ENCODE assay signal across 9 mouse cellular contexts in the genomic region with DNA sequence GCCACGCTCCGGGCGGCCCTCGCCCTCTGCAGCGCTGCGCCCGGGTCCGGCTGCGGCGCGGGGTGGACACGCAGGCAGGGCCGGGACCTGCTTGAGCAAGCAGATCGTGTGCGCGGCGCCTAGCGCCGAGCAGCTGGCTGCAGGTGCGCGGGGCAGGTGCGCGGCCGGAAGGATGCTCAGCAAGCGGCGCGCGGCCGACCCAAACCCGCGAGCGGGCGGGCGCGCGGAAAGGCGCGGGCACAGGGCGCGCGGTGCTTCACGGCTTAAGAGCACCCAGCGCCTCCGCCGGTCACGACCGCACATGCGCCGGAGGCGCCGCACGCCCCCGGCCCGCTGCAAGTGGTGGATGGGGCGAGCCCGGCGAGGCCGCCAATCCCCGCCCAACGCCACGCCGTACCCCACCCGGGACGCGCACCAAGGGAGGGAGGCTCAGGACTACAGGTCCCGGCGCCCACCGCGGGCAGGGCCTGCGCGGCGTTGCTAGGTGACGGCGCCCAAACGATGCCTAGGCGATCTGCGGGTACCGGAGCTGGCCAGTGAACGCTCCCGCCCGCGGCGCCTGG. TPM values are rescaled to one million over a fixed set of nuclear protein-coding genes. Genes with fewer than 3 reads are reported as not detected.
DNase-seq lines count a peak whose midpoint lies in the region; ATAC-seq and TF ChIP-seq lines count a peak whose summit lies in the region.
"Had no signal": no experiment of that assay in that cellular context is flagged by ENCODE, and none has a peak within 500 bp of the region (broad histone marks: within the 10 kb centered on the region; RNA-seq: fewer than 3 reads in every experiment).

A gene (minus strand): TSS at position 296 of the 563 bp plus-strand sequence.
A gene (plus strand): TSS at position 447 of the 563 bp plus-strand sequence.

- DNase-seq in CD4-positive helper T cell, adult 2 months (ENCODE audit: low read depth, low spot score): peak; percentile 60
- peak; percentile 77 to 78 for DNase-seq in heart, postnatal 14 days
- peak; percentile 94 for DNase-seq in layer of hippocampus, adult 11-12 months (ENCODE audit: low spot score)
- peak; percentile 59 for DNase-seq in thymus, adult 2 months

- ATAC-seq in forebrain, embryonic 13.5 days: peak; percentile 99
- ATAC-seq in liver, embryonic 16.5 days (ENCODE audit: low read depth): no peak
- ATAC-seq in neural tube, embryonic 15.5 days (ENCODE audit: low FRiP score): peak; percentile 99

- no peak for TF ChIP-seq POLR2A in thymus, adult 2 months (IDR thresholded peaks at IDR 0.05; ENCODE audit: control insufficient read depth, extremely low read depth, insufficient read depth, low read length, poor library complexity)

- no peaks in the 10 kb centered on the region for H3K36me3 ChIP-seq in forebrain, embryonic 13.5 days (ENCODE audit: poor library complexity, severe bottlenecking)
- H3K36me3 ChIP-seq in liver, embryonic 16.5 days (ENCODE audit: control insufficient read depth, insufficient read depth): no peaks in the 10 kb centered on the region
- no peaks in the 10 kb centered on the region for H3K36me3 ChIP-seq in neural tube, embryonic 15.5 days
- H3K36me3 ChIP-seq in thymus, adult 2 months (ENCODE audit: control insufficient read depth, insufficient read depth, low read length): no peaks in the 10 kb centered on the region
- H3K36me3 ChIP-seq: G1E had no signal

- H3K4me3 ChIP-seq in brown adipose tissue, adult 24 weeks (ENCODE audit: insufficient read depth, low read depth, low read length): peak within 1 kb of the TSS; percentile 61
- peak within 1 kb of the TSS; percentile 68 for H3K4me3 ChIP-seq in forebrain, embryonic 13.5 days
- H3K4me3 ChIP-seq in liver, embryonic 16.5 days (ENCODE audit: low read depth, low read length): peak within 1 kb of the TSS; percentile 51
- H3K4me3 ChIP-seq in neural tube, embryonic 15.5 days (replicated peaks): peak within 1 kb of the TSS; percentile 79
- H3K4me3 ChIP-seq in thymus, adult 2 months (ENCODE audit: control insufficient read depth, insufficient read depth, low read length): peak within 1 kb of the TSS; percentile 31

- peak within 1 kb of the TSS; percentile 90 for H3K4me2 ChIP-seq in forebrain, embryonic 13.5 days
- peak within 1 kb of the TSS; percentile 57 for H3K4me2 ChIP-seq in liver, embryonic 16.5 days (ENCODE audit: low read depth, low read length)
- peak within 1 kb of the TSS; percentile 76 for H3K4me2 ChIP-seq in neural tube, embryonic 15.5 days

- no peak within 1 kb of the TSS for H3K27ac ChIP-seq in brown adipose tissue, adult 24 weeks (replicated peaks; ENCODE audit: low read depth, low read length)
- H3K27ac ChIP-seq in forebrain, embryonic 13.5 days: no peak within 1 kb of the TSS
- H3K27ac ChIP-seq in liver, embryonic 16.5 days (ENCODE audit: low read length): no peak within 1 kb of the TSS
- H3K27ac ChIP-seq in neural tube, embryonic 15.5 days (replicated peaks): peak within 1 kb of the TSS; percentile 65
- H3K27ac ChIP-seq in thymus, adult 2 months (ENCODE audit: control insufficient read depth, insufficient read depth, low read length): no peak within 1 kb of the TSS

- peak within 1 kb of the TSS; percentile 64 for H3K9ac ChIP-seq in forebrain, embryonic 13.5 days
- no peak within 1 kb of the TSS for H3K9ac ChIP-seq in liver, embryonic 16.5 days (ENCODE audit: low read depth, low read length)
- H3K9ac ChIP-seq in neural tube, embryonic 15.5 days (replicated peaks): peak within 1 kb of the TSS; percentile 80

- intact Hi-C loops in heart, postnatal 14 days (cut with DNase I): no loop called here

- TF ChIP-seq CTCF in thymus, adult 2 months (IDR thresholded peaks at IDR 0.05; ENCODE audit: borderline replicate concordance, control insufficient read depth, extremely low read depth, insufficient read depth, low read length, poor library complexity): peak; percentile 12; the same call in 1 of the 2 replicates

- H3K27me3 ChIP-seq in forebrain, embryonic 13.5 days: peaks cover 63% of the 10 kb centered on the region
- H3K27me3 ChIP-seq in liver, embryonic 16.5 days (ENCODE audit: control insufficient read depth, insufficient read depth, low read depth, low read length): peaks cover 48% of the 10 kb centered on the region
- peaks cover 26% of the 10 kb centered on the region for H3K27me3 ChIP-seq in neural tube, embryonic 15.5 days (replicated peaks)
- H3K27me3 ChIP-seq in thymus, adult 2 months (ENCODE audit: control insufficient read depth, insufficient read depth, low read length): peaks cover 18% of the 10 kb centered on the region; the same call in 1 of the 2 replicates

- WGBS in forebrain, embryonic 13.5 days: under 1% methylated on average over 73 of the region's 83 CpGs
- WGBS in liver, embryonic 16.5 days (ENCODE audit: insufficient replicate concordance): under 1% methylated on average over 80 of the region's 83 CpGs
- under 1% methylated on average over 77 of the region's 83 CpGs for WGBS in neural tube, embryonic 15.5 days
- WGBS in thymus, adult 2 months: 2% methylated on average over 80 of the region's 83 CpGs

- H3K9me3 ChIP-seq in forebrain, embryonic 13.5 days (replicated peaks): no peaks in the 10 kb centered on the region
- H3K9me3 ChIP-seq in liver, embryonic 16.5 days (replicated peaks; ENCODE audit: control insufficient read depth, low read length): no peaks in the 10 kb centered on the region
- H3K9me3 ChIP-seq in neural tube, embryonic 15.5 days (replicated peaks): no peaks in the 10 kb centered on the region

- peaks cover 2% of the 10 kb centered on the region for H3K4me1 ChIP-seq in brown adipose tissue, adult 24 weeks (ENCODE audit: control insufficient read depth, insufficient read depth, insufficient read length, low read length)
- peaks cover 15% of the 10 kb centered on the region for H3K4me1 ChIP-seq in forebrain, embryonic 13.5 days
- peaks cover 4% of the 10 kb centered on the region; the same call in 1 of the 2 replicates for H3K4me1 ChIP-seq in liver, embryonic 16.5 days (ENCODE audit: control insufficient read depth, low read depth, low read length)
- H3K4me1 ChIP-seq in neural tube, embryonic 15.5 days: peaks cover 23% of the 10 kb centered on the region
- H3K4me1 ChIP-seq in thymus, adult 2 months (replicated peaks; ENCODE audit: control insufficient read depth, insufficient read depth, low read length): peaks cover 11% of the 10 kb centered on the region

RNA-seq across cellular contexts. Expression of the first gene that starts in this region (rescaled TPM):
- polyA plus RNA-seq in brown adipose tissue, adult 24 weeks (2012; ENCODE audit: insufficient read depth, insufficient read length, missing spikeins): 1.2 TPM in 1 of 2 replicates, not detected in the other
- polyA plus RNA-seq in forebrain, embryonic 13.5 days (2015; fragmentation: Nextera tagmentation; extraction: Ambion mirVana): 1.8 and 1.9 TPM in 2 replicates
- total RNA-seq in heart, postnatal 14 days (2021): 1 to 10 TPM in 1 of 2 experiments, under 1 TPM in 1; 0.41 to 1.0 TPM
- polyA plus RNA-seq in liver, embryonic 16.5 days (2015; fragmentation: Nextera tagmentation; extraction: Ambion mirVana): 0.02 and 0.11 TPM in 2 replicates
- polyA plus RNA-seq in neural tube, embryonic 15.5 days (2015; fragmentation: Nextera tagmentation; extraction: Ambion mirVana): 6.3 and 7.5 TPM in 2 replicates
- 30.1 and 39.1 TPM in 2 replicates for polyA plus RNA-seq in thymus, adult 2 months (2012; rRNA removed)
- polyA plus RNA-seq: G1E had no signal

RNA-seq across cellular contexts. Expression of the second gene that starts in this region (rescaled TPM):
- polyA plus RNA-seq in brown adipose tissue, adult 24 weeks (2012; ENCODE audit: insufficient read depth, insufficient read length, missing spikeins): not detected in 2 replicates
- polyA plus RNA-seq in forebrain, embryonic 13.5 days (2015; fragmentation: Nextera tagmentation; extraction: Ambion mirVana): 0.08 TPM in 1 of 2 replicates, not detected in the other
- total RNA-seq in heart, postnatal 14 days (2021): not detected
- not detected in 2 replicates for polyA plus RNA-seq in liver, embryonic 16.5 days (2015; fragmentation: Nextera tagmentation; extraction: Ambion mirVana)
- 0.08 TPM in 1 of 2 replicates, not detected in the other for polyA plus RNA-seq in neural tube, embryonic 15.5 days (2015; fragmentation: Nextera tagmentation; extraction: Ambion mirVana)
- not detected in 2 replicates for polyA plus RNA-seq in thymus, adult 2 months (2012; rRNA removed)
- total RNA-seq: G1E had no signal
- polyA plus RNA-seq: G1E had no signal
